Mouse (Mus musculus) thymus, postnatal 14 days (tissue): ENCODE data around the gene Il1f10.

Experiments used
- DNase-seq: peaks from one replicate; pipeline ENCODE4 v3.0.0; 2021

Gene Il1f10

DNA sequence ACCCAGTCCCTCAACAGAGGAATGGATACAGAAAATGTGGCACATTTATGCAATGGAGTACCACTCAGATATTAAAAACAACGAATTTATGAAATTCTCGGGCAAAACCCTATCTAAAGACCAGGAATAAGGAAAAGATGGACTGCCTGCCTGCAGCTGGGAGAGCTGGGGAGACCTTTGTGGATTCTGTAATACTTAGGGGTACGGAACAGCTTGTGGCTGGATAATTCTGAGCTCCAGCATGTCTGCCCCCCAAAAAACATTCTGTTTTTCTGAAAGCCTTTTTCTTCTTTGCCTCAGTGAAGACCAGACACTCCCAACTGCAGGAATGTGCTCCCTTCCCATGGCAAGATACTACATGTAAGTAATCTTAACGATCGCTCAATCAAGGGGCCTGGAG, at the start of gene Il1f10:
TSS of gene Il1f10 (plus strand) at position 301 of the 400 bp plus-strand sequence.
- DNase-seq, result no peak

DNA sequence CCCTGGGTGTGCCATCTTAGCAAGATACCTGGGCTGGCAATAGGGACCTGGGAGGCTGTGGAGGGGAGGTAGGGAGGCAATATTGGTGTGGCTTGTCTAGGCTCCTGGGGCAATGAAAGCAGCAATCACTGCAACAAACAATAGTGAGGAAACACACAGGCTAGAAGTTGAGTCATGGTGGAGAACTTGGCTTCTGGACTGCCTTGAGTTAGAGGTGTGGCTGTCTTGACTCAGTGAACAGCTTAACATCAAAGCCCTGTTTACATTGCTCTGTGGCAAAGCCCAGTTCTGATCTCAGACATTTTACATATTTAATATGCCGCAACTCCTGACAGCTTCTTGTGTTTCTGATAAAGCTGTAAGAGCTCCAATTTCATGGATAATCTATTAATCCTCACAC, 23.5 kb upstream of the Il1f10 start:
- no peak for DNase-seq

DNA sequence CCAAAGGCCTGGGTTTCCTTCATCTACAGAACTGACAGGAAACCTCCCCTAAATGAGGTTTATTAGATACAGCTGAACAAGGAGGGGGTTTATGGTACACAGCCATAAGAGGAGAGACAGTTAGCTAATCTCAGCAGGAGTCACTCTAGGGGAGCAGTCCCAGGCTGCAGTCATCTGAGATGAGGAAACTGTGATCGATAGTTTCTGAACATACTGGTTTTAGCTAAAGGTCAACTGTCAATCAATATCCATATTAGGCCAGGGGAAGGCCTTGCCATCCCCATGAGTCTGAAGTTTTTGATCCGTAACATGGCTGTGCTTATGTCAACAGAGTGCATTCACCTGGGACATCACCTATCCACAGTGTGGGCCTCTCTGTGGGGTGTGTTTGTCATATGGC, 17.4 kb upstream of the Il1f10 start:
- DNase-seq, result no peak

DNA sequence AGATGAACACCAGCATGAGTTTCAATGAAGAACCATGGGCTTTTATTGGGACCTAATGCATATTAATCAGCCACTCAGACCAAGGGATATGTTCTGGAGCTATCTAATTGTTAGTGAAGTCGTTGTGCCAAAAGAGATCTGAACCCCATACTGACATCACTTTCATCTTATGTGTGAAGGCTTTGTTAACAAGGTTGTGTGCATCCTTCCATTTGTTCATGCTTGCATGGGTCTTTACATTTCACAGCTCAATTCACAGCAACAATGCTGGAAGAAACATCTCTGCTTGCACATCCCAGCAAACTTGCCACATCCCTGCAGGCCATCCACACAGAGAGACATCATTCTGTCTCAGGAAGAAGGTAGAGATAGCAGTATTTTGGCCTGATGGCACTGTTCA, 15.8 kb upstream of the Il1f10 start:
- no peak for DNase-seq

DNA sequence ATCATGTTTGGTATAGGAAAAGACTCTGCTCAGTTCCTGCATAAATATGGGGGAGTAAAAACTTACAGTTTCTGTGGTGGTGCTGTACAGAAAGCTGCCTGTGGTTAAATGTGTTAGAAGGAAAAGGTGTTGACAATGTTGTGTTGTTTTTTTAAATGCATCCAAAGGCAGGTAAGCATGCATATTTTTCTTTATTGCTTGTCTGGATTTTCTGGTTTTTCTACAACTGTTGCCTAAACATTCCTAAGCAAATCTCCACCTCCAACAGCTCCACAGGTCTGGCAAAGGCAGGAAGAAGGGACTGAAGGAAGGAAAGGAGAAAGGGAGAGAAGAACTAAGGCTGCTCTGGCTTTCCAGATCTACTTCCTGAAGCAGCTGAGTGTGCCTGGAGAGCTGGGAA, 14.3 kb upstream of the Il1f10 start, which contains the start of gene Il1f5:
TSS of gene Il1f5 (plus strand) at position 301 of the 400 bp plus-strand sequence.
- DNase-seq, result no peak

DNA sequence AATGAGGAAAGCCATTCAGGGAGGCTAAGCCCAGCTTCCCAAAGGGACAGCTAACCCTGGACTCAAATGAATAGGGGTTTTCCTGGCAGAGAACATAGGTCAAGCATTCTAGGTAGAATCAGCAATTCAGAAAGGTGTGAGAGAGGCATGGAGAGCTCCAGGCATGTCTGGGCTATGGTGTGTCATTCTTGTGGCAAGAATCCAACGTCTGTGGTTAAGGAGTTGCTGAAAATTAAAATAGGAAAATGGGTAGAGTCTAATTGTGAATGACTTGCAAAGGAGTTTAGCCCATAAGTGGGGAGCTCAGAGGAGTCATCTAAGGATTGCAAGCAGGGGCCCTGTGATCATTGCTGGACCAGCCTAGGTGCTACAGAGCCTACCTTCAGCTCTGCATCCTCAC, 3.6 kb downstream of the Il1f10 start:
- DNase-seq, result no peak

DNA sequence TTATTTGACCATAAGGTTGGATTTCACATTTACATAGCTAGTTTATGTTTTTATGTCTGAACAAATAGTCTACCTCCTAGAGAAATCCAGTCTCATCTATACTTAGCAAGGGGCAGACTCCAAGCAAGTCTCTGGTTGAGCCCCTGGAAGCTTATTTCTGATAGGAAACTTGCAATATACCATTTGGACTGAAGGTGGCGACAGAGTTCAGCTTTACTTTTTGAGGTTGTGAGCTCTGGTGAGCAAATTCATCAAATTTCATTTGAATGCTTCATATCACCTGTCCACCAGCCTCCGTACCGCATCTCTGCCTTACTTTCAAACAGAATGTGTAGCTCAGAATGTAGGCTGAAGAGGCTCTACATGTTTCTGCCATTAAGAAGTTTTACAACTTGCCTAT, 5.8 kb downstream of the Il1f10 start:
- DNase-seq, result peak; percentile 41

DNA sequence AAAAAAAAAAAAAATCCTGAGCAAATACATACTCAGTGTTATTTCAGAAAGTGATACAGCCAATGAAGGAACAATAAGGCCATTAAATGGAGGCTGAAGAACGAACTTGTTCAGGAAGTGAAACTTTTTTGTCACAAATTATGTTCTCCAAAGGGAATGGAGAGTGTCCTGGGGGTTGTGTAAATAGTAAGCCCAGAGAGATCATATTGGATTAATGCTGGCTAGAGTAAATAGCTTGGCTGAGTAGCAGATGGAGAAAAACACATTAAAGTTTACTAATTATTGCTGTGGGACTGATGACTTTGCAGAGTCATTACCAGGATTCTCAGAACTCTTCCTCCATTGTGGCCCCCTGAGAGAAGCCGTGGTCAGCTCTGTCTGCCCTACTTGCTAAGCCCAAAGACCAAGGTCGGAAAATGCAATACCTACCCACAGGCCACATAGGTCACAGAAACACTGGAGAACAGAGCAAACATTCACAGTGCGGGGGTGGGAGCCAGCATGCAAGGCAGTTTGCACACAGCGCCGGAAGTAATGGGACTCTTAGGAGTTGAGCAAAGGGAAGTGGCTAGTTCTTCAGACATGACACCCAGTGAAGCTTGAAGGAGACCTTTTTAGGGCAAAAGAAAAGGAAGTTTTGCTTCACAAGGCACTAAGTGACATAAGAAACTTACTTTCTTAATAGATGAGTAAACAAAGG, 20.5 kb downstream of the Il1f10 start:
- DNase-seq, result peak; percentile 5

DNA sequence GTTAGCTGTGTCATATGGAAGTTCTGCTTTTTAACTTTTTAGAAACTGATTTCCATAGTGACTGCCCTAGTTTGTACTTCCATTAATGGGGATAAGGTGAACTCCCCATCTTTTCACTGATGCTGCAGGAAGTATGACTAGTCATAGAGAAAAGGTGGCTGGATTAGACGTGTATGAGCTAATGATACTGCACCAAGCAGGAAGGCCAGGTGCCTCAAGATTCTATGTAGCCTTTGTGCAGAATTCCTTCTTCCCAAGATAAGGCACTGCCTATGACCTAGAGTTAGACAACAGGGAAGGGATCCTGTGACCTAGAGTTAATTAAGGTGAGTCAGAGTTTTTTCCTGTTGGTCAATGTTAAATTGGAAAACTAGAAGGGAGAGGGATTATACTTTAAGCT, 25.9 kb downstream of the Il1f10 start:
- no peak for DNase-seq

DNA sequence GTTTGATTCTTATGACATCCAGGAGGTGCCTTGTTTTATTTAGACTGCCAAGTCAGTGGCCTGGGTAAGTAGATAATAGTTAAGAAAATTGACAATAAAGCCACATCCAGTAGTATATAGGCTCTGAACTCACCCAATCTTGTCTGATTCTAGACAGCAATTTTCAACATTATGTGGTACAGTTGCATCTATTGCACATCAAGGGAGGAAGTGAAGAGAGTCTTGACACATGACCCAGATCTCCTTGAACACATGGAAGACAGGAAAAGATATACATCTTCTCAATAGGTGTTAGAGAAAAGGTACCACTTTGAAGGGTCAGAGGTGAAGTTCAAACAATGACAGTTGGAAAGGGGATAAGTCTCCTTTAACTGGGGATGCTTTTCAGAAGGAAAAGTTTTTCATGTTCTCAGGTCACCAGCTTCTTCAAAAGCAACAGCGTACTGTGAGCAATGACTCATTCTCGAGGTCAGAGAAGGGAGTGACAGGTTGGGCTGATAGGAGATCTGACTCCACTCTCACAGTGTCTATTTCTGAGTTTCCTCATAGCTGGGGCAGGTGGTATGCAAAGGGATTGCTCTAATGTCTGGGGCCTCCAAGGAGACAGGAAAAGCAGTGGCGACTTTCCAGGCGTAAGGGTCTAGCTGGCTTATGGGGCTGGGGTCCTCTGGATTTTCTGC, 27.1 kb downstream of the Il1f10 start:
- no peak for DNase-seq

DNA sequence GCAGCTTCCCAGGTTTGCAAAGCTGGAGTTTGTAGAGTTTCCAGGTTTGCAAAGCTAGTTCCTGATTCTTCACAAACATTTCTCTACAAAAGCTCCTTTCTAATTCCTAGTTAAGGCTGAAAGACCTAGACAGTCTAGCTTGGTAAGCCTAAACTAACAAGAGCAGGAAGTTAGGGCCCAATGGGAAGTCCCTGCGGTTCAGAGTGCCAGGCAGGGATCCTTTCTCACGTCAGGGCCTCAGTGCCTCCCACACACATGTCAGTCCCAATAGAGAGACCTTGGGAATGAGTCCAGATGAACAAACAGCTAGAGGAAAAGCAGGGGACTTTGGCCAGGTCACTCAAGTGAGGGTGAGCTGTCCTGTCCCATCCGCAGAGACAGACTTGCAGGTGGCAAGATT, 44.3 kb downstream of the Il1f10 start:
- no peak for DNase-seq

DNA sequence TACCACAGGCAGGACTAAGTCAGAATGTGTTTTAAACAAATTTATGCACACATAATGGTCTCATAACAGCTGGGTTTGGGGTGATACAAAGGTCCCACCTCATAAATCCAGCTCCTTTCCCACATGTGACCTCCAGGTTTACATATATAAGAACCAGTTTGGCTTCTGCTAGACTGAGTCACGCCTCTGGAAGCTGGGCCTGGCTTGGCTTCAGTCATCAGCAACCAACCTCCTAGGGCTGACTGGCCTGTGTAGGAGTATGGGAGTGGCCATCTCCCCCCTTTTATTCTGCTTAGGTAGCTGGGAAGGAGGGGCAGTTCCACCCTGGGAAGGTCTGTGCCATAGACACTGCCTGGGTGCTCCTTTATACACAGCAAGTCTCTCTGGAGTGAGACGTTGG, 45.5 kb downstream of the Il1f10 start, which contains the start of gene Il1rn:
TSS of gene Il1rn (plus strand) at position 309 of the 400 bp plus-strand sequence.
- DNase-seq, result no peak

DNA sequence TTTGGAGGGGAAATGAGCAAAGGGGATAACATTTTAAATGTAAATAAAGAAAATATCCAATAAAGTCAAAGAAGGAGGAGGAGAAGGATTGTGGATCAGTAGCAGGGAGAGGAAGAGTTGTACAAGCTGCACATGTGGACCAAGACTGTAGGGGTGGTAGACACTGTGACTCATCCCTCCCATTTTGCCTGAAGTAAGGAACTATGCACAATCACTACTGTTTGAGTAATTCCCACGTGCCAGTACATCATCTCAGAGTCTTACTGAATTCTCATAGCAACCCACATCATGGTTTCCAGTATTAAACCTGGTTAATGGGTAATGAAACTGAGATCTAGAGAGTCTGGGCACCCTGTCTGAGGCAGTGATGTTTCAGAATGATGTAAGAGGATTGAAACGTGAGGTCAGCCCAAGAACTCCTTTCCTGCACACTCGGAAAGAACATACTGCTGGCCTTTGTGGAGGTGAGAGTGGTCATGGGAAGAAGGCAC, 50.4 kb downstream of the Il1f10 start:
- DNase-seq, result no peak
